In the genomic region with DNA sequence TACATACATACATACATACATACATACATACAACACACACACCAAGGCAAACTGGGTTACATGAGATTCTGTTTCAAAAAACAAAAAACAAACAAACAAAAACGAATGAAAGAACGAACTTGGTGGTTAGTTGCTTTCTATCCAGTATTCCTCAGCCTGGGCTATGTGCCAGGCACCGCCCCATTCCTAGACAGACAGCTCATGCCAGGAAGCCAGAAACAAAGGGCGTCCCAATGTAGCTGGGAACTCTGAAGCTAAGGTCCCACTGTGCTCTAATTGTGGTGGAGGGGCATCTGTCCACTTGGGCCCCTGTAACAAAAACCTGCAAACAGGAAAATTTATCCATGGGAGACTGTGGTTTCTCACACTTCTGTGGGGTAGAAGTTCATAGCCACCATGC, we compare ENCODE assay signal across 11 mouse cellular contexts. TPM values are rescaled to one million over a fixed set of nuclear protein-coding genes. Genes with fewer than 3 reads are reported as not detected.
A peak's percentile ranks its signal among the peaks of the same experiment; 100 is the strongest.
DNase-seq lines count a peak whose midpoint lies in the region; ATAC-seq lines count a peak whose summit lies in the region.
"Had no signal": no experiment of that assay in that cellular context is flagged by ENCODE, and none has a peak within 500 bp of the region (broad histone marks: within the 10 kb centered on the region; RNA-seq: fewer than 3 reads in every experiment).

No protein-coding gene starts in this region.

- H3K9me3 ChIP-seq in forebrain, embryonic 15.5 days, result no peaks in the 10 kb centered on the region
- H3K9me3 ChIP-seq: embryonic facial prominence, embryonic 13.5 days had no signal

- H3K4me3 ChIP-seq in forebrain, embryonic 15.5 days, result no peak overlapping the region
- H3K4me3 ChIP-seq: embryonic facial prominence, embryonic 13.5 days; layer of hippocampus, adult 2 months; myocyte had no signal

- H3K4me2 ChIP-seq in forebrain, embryonic 15.5 days (replicated peaks), result no peak overlapping the region
- H3K4me2 ChIP-seq: embryonic facial prominence, embryonic 13.5 days had no signal

- H3K27ac ChIP-seq in forebrain, embryonic 15.5 days (replicated peaks), result peak overlapping the region; percentile 19; the same call in 1 of the 2 replicates
- H3K27ac ChIP-seq: embryonic facial prominence, embryonic 13.5 days; layer of hippocampus, adult 2 months had no signal

- no peaks in the 10 kb centered on the region for H3K36me3 ChIP-seq in forebrain, embryonic 15.5 days
- H3K36me3 ChIP-seq: embryonic facial prominence, embryonic 13.5 days had no signal

- 17% methylated on average over 4 of the region's 4 CpGs for WGBS in forebrain, embryonic 15.5 days

- peak; percentile 76 for ATAC-seq in forebrain, embryonic 15.5 days (replicated peaks)

- H3K27me3 ChIP-seq in forebrain, embryonic 15.5 days, result no peaks in the 10 kb centered on the region

- H3K9ac ChIP-seq in forebrain, embryonic 15.5 days (replicated peaks), result no peak overlapping the region
- H3K9ac ChIP-seq: embryonic facial prominence, embryonic 13.5 days had no signal

- peaks cover 20% of the 10 kb centered on the region for H3K4me1 ChIP-seq in forebrain, embryonic 15.5 days

- peak; percentile 27 for DNase-seq in layer of hippocampus, adult 11-12 months (ENCODE audit: low spot score)
- no peak for DNase-seq in layer of hippocampus, adult 9-10 months (ENCODE audit: low spot score)
- DNase-seq in adipocyte (ENCODE audit: low spot score), result peak; percentile 92
- peak; percentile 84 for DNase-seq in kidney, postnatal 14 days
- DNase-seq in urinary bladder, postnatal 36 days (ENCODE audit: low spot score in 2 of 2), result peak; percentile 16 to 38
- DNase-seq in yolk sac, embryonic 10.5 days (ENCODE audit: low spot score), result no peak
- no peak for DNase-seq in frontal cortex, postnatal 14 days (ENCODE audit: low spot score in 2 of 2)

RNA-seq across cellular contexts. Expression of a gene that starts 36.1 kb away (rescaled TPM):
- polyA plus RNA-seq in forebrain, embryonic 15.5 days (2015; fragmentation: Nextera tagmentation; extraction: Ambion mirVana), result 84.5 and 89.6 TPM in 2 replicates

RNA-seq across cellular contexts. Expression of a gene that starts 36.6 kb away (rescaled TPM):
- polyA plus RNA-seq in forebrain, embryonic 15.5 days (2015; fragmentation: Nextera tagmentation; extraction: Ambion mirVana), result not detected in 2 replicates
- polyA plus RNA-seq: myocyte had no signal

RNA-seq across cellular contexts. Expression of a gene that starts 43.0 kb away (rescaled TPM):
- 0.06 and 0.08 TPM in 2 replicates for polyA plus RNA-seq in forebrain, embryonic 15.5 days (2015; fragmentation: Nextera tagmentation; extraction: Ambion mirVana)

RNA-seq across cellular contexts. Expression of a gene that starts 45.0 kb away (rescaled TPM):
- 2.4 and 2.6 TPM in 2 replicates for polyA plus RNA-seq in forebrain, embryonic 15.5 days (2015; fragmentation: Nextera tagmentation; extraction: Ambion mirVana)

Comparison
In these comparisons a context has a peak if more than half of its experiments do, and no peak if none do; other contexts are left out.
1. DNase-seq: peak in layer of hippocampus, adult 11-12 months (single experiment), adipocyte (single experiment), kidney, postnatal 14 days (single experiment) and urinary bladder, postnatal 36 days (2 of 2); none in layer of hippocampus, adult 9-10 months (single experiment), yolk sac, embryonic 10.5 days (single experiment) and frontal cortex, postnatal 14 days (0 of 2).